Mouse (Mus musculus) small intestine, adult 2 months (tissue): ENCODE results near the gene Tmem221. TPM values are rescaled to one million over a fixed set of nuclear protein-coding genes. Genes with fewer than 3 reads are reported as not detected.

Experiments used
- H3K27ac ChIP-seq: fragments of 200-500 bp; 2 replicates; pipeline ENCODE4 v1.5.1; 2012; ENCODE audit warnings: low read depth, low read length, control low read depth, inconsistent platforms; ENCODE audit not compliant: insufficient read depth
- H3K27me3 ChIP-seq: fragments of 200-500 bp; 2 replicates; pipeline ENCODE4 v1.6.1; 2012; ENCODE audit warnings: mild to moderate bottlenecking, moderate library complexity, low read length, inconsistent platforms; ENCODE audit not compliant: control insufficient read depth, insufficient read depth
- H3K36me3 ChIP-seq: fragments of 200-500 bp; 2 replicates; pipeline ENCODE4 v1.6.1; 2012; ENCODE audit warnings: mild to moderate bottlenecking, low read length, control low read depth, inconsistent platforms; ENCODE audit not compliant: control insufficient read depth, insufficient read depth
- H3K4me1 ChIP-seq: fragments of 200-500 bp; 2 replicates; pipeline ENCODE4 v1.6.1; 2012; ENCODE audit warnings: low read length, inconsistent platforms, mixed read lengths; ENCODE audit not compliant: control insufficient read depth, insufficient read depth, insufficient read length
- H3K4me3 ChIP-seq: fragments of 200-500 bp; 2 replicates; pipeline ENCODE4 v1.5.1; 2012; ENCODE audit warnings: low read depth, mild to moderate bottlenecking, control low read depth, inconsistent platforms, low read length, moderate library complexity
- CTCF ChIP-seq: fragments of 200-500 bp; IDR thresholded peaks from 2 replicates; pipeline ENCODE4 v1.5.1; 2012; ENCODE audit warnings: low read depth, mild to moderate bottlenecking, control low read depth, inconsistent platforms, low read length, moderate library complexity, mixed read lengths; ENCODE audit not compliant: insufficient replicate concordance, insufficient read length; ENCODE audit errors: extremely low read depth
- POLR2A ChIP-seq: fragments of 200-500 bp; IDR thresholded peaks from 2 replicates; pipeline ENCODE4 v1.6.1; 2012; ENCODE audit warnings: low read depth, mild to moderate bottlenecking, control low read depth, inconsistent platforms, low read length, moderate library complexity
- whole genome bisulfite sequencing: fragments of 180-500 bp; shearing (Covaris S2); methylation state at CpG from one replicate; pipeline ENCODE4 v1.1.7; 2018; 5-methylcytosine and 5-hydroxymethylcytosine counted together
- polyA plus RNA-seq: library from polyadenylated mRNA; depleted of rRNA; stranded (reverse); fragments of >200 nt; gene quantifications from 2 replicates; pipeline ENCODE4 v1.2.3, GENCODE M21; 2012

Gene Tmem221
- polyA plus RNA-seq, 1 experiment: 0.62 TPM

DNA sequence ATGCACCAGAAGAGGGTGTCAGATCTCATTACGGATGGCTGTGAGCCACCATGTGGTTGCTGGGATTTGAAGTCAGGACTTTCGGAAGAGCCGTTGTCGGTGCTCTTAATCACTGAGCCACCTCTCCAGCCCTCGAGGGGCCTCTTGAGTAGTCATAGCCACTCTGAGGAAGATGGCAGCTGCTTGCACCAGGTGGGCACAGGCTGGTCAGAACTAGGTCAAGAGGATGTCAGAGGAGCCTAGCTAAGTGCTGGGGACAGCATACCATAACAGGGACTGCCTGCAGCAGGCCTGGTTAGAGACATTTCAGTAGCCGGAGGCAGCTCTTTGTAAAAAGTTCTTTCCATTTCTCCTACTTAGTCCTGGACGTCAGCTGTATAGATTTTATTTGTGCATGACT lies 7.9 kb downstream of the Tmem221 start:
- H3K4me3 ChIP-seq: no peak overlapping the region
- H3K36me3 ChIP-seq: peaks cover 26% of the 10 kb centered on the region
- WGBS: 74% methylated on average over 7 of the region's 7 CpGs
- H3K27me3 ChIP-seq: no peaks in the 10 kb centered on the region
- no peak overlapping the region for H3K27ac ChIP-seq
- TF ChIP-seq POLR2A (no peak), CTCF (no peak)
- no peaks in the 10 kb centered on the region for H3K4me1 ChIP-seq

DNA sequence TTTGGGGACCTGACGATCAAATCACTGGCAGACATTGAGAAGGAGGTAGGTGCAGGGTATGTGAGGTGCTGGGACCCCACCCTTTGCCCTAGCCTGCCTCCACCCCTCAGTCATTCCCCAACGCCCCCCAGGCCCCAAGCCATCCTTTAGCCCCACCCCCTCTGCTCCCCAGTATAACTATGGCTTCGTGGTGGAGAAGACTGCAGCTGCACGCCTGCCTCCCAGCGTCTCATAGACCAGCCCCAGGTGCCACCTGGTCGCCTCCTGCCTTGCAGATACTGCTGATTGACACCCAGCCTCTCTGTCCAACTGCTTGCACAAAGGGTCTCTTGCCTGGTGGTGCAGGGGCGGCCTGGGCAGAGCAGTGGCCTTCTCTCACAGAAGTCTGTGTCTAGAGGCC lies 11.1 kb downstream of the Tmem221 start:
- H3K27ac ChIP-seq: no peak overlapping the region
- TF ChIP-seq POLR2A (no peak), CTCF (no peak)
- no peak overlapping the region for H3K4me3 ChIP-seq
- 88% methylated on average over 7 of the region's 7 CpGs for WGBS
- H3K27me3 ChIP-seq: no peaks in the 10 kb centered on the region
- peaks cover 32% of the 10 kb centered on the region for H3K36me3 ChIP-seq
- H3K4me1 ChIP-seq: peaks cover 9% of the 10 kb centered on the region

DNA sequence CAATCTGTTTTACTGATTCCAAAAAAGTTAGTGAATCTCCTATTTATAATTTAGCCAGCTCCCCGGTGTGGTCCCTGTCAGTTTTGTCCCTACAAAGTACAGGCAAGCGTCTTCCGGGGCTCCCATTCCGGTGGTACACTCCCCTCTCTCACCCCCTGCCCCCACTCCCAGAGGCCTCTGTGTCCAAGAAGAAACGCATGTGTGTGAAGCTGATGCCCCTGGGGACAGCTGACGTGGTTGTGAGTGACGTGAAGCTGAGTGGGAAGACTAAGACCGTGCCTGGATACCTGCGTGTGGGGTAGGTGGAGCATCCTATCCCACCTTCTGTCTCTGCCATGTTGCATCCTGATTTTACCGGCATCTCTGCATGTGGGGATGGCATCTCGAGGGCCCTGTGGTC lies 13.6 kb downstream of the Tmem221 start:
- Histone ChIP-seq H3K27me3 (no peaks in the 10 kb centered on the region), H3K36me3 (peaks cover 32% of the 10 kb centered on the region), H3K4me1 (peaks cover 9% of the 10 kb centered on the region), H3K27ac (no peak overlapping the region), H3K4me3 (no peak overlapping the region)
- TF ChIP-seq CTCF: no peak
- TF ChIP-seq POLR2A: no peak
- WGBS: 94% methylated on average over 11 of the region's 11 CpGs

DNA sequence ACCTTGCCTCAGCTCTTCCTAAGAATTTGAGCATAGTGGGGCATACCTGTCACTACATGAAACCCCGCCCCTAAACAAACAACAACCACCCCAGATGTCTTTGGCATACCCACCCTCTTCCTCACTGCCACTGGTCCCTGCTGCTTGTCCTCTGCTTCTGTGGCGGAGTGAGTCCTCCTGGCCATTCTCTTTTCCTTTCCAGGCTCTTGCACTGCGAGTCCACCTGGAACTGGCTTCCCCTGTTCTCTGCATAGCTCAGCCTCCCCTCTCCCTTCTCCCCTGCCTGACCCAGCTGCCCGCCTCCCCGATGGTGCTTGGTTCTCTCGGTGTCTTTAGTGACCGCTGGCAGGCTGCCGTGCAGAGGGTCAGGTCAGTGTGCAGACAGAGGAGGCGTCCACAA lies 14.9 kb downstream of the Tmem221 start:
- Histone ChIP-seq H3K27me3 (no peaks in the 10 kb centered on the region), H3K27ac (no peak overlapping the region), H3K4me1 (peaks cover 9% of the 10 kb centered on the region), H3K4me3 (peak overlapping the region; percentile 82), H3K36me3 (peaks cover 31% of the 10 kb centered on the region)
- 81% methylated on average over 9 of the region's 9 CpGs for WGBS
- TF ChIP-seq POLR2A (no peak), CTCF (no peak)

DNA sequence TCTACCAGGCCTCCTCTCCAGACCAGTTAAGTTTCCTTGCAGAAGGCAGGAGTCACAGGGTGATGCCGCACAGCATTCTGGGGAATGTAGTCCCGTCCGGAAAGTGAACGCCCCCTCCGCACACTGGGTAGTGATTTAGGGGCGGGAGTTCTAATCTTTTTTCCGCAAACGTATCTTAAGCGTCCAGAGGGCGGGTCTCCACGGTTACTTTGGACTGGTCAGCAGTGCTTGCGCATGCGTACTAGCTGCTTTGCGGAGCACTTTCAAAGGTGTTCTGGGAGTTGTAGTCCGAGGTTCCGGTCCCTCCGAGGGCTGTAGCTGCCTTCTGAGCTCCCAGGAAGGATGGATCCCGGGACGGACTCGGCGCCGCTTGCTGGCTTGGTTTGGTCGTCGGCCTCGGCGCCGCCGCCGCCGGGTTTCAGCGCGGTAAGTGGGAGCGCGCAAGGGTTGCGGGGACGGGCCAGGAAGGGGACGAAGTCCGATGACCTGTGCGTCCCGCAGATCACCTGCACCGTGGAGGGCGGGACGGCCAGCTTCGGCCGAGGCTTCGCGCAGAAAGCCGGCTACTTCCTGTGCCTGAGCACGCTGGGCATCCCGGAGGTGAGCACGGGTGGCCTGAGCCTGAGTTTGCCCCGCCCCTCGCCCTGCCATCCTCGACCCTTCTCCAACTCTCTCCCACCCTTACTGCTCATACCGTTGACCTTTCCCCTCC lies 15.9 kb downstream of the Tmem221 start, which contains the start of gene Mvb12a:
TSS of gene Mvb12a (plus strand) at position 291 of the 712 bp plus-strand sequence.
- H3K36me3 ChIP-seq: peaks cover 23% of the 10 kb centered on the region
- H3K4me1 ChIP-seq: peaks cover 9% of the 10 kb centered on the region
- no peaks in the 10 kb centered on the region for H3K27me3 ChIP-seq
- peak within 1 kb of the TSS; percentile 82 for H3K4me3 ChIP-seq
- H3K27ac ChIP-seq: peak within 1 kb of the TSS; percentile 76
- under 1% methylated on average over 55 of the region's 55 CpGs for WGBS
- TF ChIP-seq CTCF: no peak
- peak; percentile 65; the same call in 1 of the 2 replicates for TF ChIP-seq POLR2A

DNA sequence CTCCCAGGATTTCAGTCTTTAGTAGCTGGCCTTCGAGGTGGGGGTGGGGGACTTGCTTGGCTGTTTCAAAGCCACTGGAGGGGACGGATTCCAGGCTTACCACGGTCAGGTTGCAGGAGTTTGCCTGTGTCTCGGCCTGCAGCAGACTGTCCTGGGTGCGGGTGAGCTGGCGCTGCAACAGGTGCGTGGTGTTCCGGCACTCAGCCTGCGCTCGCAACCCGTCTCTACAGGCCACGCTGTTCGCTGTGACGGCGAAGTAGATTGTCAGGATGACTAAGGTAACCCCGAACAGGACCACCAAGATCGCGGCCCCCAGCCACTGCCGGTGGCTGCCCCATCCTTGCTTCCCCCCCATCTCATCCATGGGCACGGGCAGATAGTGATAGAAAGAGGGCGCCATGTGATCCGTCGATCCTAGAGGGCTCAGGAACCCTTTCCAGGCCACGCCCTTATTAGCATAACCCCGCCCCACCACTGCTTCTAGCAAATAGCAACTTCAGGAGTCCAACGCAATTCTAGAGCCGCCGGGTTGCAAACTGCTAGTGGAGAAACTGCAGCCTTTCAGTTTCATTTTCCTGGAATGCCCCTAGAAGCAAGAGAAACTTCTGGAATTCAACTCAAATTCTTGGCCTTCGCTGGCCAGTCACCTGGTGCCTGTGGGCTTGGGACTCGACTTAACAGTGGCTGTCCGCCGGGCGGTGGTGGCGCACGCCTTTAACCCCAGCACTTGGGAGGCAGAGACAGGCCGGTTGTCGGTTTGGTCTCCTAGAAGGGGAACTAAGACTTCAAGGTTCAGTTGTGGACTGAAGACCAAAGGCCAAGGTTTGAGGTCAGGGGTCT lies 21.4 kb downstream of the Tmem221 start, which contains the start of gene Bst2:
TSS of gene Bst2 (minus strand) at position 429 of the 840 bp plus-strand sequence.
- 2% methylated on average over 37 of the region's 37 CpGs for WGBS
- peak within 1 kb of the TSS; percentile 95 for H3K27ac ChIP-seq
- H3K27me3 ChIP-seq: no peaks in the 10 kb centered on the region
- H3K4me3 ChIP-seq: peak within 1 kb of the TSS; percentile 79
- H3K36me3 ChIP-seq: no peaks in the 10 kb centered on the region
- peaks cover 8% of the 10 kb centered on the region for H3K4me1 ChIP-seq
- no peak for TF ChIP-seq CTCF
- TF ChIP-seq POLR2A: no peak; the same call in 1 of the 2 replicates

DNA sequence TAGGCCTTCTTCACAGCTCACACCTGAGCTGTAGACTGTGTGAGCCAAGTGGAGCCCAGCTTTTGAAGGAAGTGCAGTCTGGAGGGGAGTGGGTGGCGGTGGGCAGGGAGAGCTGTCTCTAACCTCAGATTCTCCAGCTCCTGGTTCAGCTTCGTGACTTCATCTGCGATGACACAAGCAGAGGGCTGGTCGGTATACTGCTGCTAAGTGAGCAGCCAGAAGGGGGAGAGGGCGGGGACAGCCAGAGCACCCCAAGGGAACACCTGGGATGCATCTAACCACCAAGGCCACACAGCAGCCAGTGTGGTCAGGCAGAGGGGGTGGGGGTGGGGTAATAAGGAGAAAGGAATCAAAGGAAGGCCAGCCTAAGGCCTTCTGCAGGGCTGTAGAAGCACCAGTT lies 23.0 kb downstream of the Tmem221 start:
- TF ChIP-seq POLR2A (no peak), CTCF (no peak)
- H3K4me3 ChIP-seq: peak overlapping the region; percentile 11

More for the DNA sequence above, 23.0 kb downstream of the Tmem221 start:
- H3K4me1 ChIP-seq: peaks cover 8% of the 10 kb centered on the region
- no peaks in the 10 kb centered on the region for H3K27me3 ChIP-seq
- WGBS: 82% methylated on average over 5 of the region's 5 CpGs
- H3K27ac ChIP-seq: no peak overlapping the region
- no peaks in the 10 kb centered on the region for H3K36me3 ChIP-seq
